Mouse (Mus musculus) olfactory bulb, adult 2 months (tissue): Measurements from ENCODE around the gene Rmi1.

Experiments
- CTCF ChIP-seq: fragments of 200-500 bp; IDR thresholded peaks from 2 replicates; pipeline ENCODE4 v1.5.1; 2012; ENCODE audit warnings: low read depth, mild to moderate bottlenecking, low read length, moderate library complexity; ENCODE audit not compliant: insufficient read depth
- POLR2A ChIP-seq: fragments of 200-500 bp; IDR thresholded peaks from 2 replicates; pipeline ENCODE4 v1.6.1; 2012; ENCODE audit warnings: mild to moderate bottlenecking, low read depth, low read length, moderate library complexity; ENCODE audit not compliant: insufficient read depth

DNA sequence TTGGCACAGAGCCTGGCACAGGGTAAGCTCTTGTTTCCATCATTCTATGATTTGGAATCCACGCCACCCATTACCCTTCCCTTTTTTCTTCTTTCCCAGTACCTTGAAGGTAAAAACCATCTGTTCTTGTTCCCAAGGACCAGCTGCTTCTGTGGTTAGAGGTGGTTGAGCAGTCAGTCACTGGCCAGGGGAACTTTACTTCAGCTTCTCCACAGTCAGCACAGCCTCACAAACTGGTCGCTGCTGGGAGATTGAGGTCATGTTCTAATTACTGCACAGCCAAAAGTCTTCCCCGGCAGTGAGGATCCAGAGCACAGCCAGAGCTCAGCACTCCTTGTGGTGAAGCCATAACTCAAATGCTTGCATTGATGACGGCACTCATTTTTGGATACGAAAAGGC is 13.8 kb downstream of the Rmi1 start:
- no peak for TF ChIP-seq POLR2A
- no peak for TF ChIP-seq CTCF
